Mouse (Mus musculus) layer of hippocampus, adult 2 months (tissue): ENCODE results near the gene Nav2. TPM values are rescaled to one million over a fixed set of nuclear protein-coding genes. Genes with fewer than 3 reads are reported as not detected.

Source experiments
- DNase-seq, 2 experiments: peaks; one replicate each; pipeline ENCODE4 v3.0.0; 2022; ENCODE audit warnings: low spot score in 2 of 2
- H3K27ac ChIP-seq: fragments of 200-600 bp; 2 replicates; pipeline ENCODE4 v1.8.1; 2022
- H3K4me3 ChIP-seq: fragments of 200-600 bp; 2 replicates; pipeline ENCODE4 v1.8.1; 2022; ENCODE audit warnings: mild to moderate bottlenecking
- CTCF ChIP-seq: fragments of 200-600 bp; conservative IDR thresholded peaks from 2 replicates; pipeline ENCODE4 v1.8.1; 2022; ENCODE audit warnings: antibody characterized with exemption, mild to moderate bottlenecking, moderate library complexity
- total RNA-seq, 2 experiments: library from RNA; stranded (reverse); gene quantifications; 2 replicates each; pipeline ENCODE4 v1.2.3; 2021

Nav2 gene
- total RNA-seq, 2 experiments from 2014 or later: 84.8 to 106 TPM

GRCm38 (mm10) chr7:49065621-49066475 is 157.3 kb downstream of the Nav2 start:
- peak overlapping the region; percentile 37; the same call in 1 of the 2 replicates for H3K27ac ChIP-seq
- TF ChIP-seq CTCF: peak; percentile 71
- no peak for DNase-seq
- H3K4me3 ChIP-seq: no peak overlapping the region

- DNase-seq: no peak
- no peak for TF ChIP-seq CTCF
- no peak overlapping the region for H3K4me3 ChIP-seq
- H3K27ac ChIP-seq: no peak overlapping the region; the same call in 1 of the 2 replicates
Measured at GRCm38 (mm10) chr7:49066828-49067227, 158.3 kb downstream of the Nav2 start.

GRCm38 (mm10) chr7:49069396-49069961 is 161.0 kb downstream of the Nav2 start:
- no peak overlapping the region for H3K4me3 ChIP-seq
- no peak overlapping the region for H3K27ac ChIP-seq
- no peak for TF ChIP-seq CTCF
- no peak for DNase-seq

GRCm38 (mm10) chr7:49070621-49071020 is 162.1 kb downstream of the Nav2 start:
- no peak for DNase-seq
- no peak overlapping the region for H3K4me3 ChIP-seq
- 0 out of 2 replicates have a peak overlapping the region, but pooled peaks have one; percentile 36 for H3K27ac ChIP-seq
- TF ChIP-seq CTCF: no peak

- Histone ChIP-seq H3K4me3 (no peak overlapping the region), H3K27ac (0 out of 2 replicates have a peak overlapping the region, but pooled peaks have one; percentile 36)
- TF ChIP-seq CTCF: no peak
- DNase-seq: no peak
Measured at GRCm38 (mm10) chr7:49071141-49071567, 162.6 kb downstream of the Nav2 start.

GRCm38 (mm10) chr7:49075333-49075934 is 166.9 kb downstream of the Nav2 start:
- DNase-seq: no peak
- H3K4me3 ChIP-seq: no peak overlapping the region
- no peak for TF ChIP-seq CTCF
- H3K27ac ChIP-seq: no peak overlapping the region

- H3K4me3 ChIP-seq: no peak overlapping the region
Measured at GRCm38 (mm10) chr7:49076283-49076694, 167.8 kb downstream of the Nav2 start.

GRCm38 (mm10) chr7:49078930-49079329 is 170.4 kb downstream of the Nav2 start:
- no peak for DNase-seq
- Histone ChIP-seq H3K27ac (no peak overlapping the region), H3K4me3 (no peak overlapping the region)
- peak; percentile 38; the same call in 1 of the 2 replicates for TF ChIP-seq CTCF

More at GRCm38 (mm10) chr7:49076283-49076694, 167.8 kb downstream of the Nav2 start:
- H3K27ac ChIP-seq: no peak overlapping the region
- no peak for TF ChIP-seq CTCF
- DNase-seq: no peak

GRCm38 (mm10) chr7:49082585-49083165 is 174.2 kb downstream of the Nav2 start:
- no peak overlapping the region for H3K4me3 ChIP-seq
- no peak for DNase-seq
- no peak overlapping the region for H3K27ac ChIP-seq
- TF ChIP-seq CTCF: no peak

- peak; percentile 26 to 54 for DNase-seq
- Histone ChIP-seq H3K27ac (peak overlapping the region; percentile 39; the same call in 1 of the 2 replicates), H3K4me3 (no peak overlapping the region; the same call in 1 of the 2 replicates)
- TF ChIP-seq CTCF: no peak
Measured at GRCm38 (mm10) chr7:49084768-49085167, 176.3 kb downstream of the Nav2 start.

GRCm38 (mm10) chr7:49085759-49086158 is 177.2 kb downstream of the Nav2 start:
- no peak for TF ChIP-seq CTCF
- Histone ChIP-seq H3K27ac (0 out of 2 replicates have a peak overlapping the region, but pooled peaks have one; percentile 39), H3K4me3 (no peak overlapping the region)
- no peak for DNase-seq

GRCm38 (mm10) chr7:49087154-49087553 is 178.6 kb downstream of the Nav2 start:
- TF ChIP-seq CTCF: no peak
- no peak overlapping the region for H3K4me3 ChIP-seq
- no peak for DNase-seq
- H3K27ac ChIP-seq: no peak overlapping the region
